28 mouse cellular contexts compared by ENCODE assay signal in the genomic region with DNA sequence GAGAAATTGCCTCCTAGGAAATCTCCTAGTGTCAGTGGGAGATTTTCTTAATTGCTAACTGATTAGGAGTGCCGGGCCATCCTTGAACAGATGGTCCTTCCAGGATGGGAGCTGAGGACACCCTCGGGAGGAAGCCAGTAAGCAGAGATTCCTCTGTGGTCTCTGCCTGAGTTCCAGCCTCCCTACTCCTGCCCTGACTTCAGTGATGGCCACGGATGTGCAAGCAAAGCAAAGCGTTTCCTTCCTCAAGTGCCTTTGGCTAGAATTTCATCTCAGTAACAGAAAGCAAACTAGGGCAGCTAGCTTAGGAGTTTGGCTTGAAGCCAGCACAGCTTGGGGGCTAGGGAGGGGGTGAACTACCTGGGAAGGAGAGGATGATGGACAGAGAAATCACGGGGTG. TPM values are rescaled to one million over a fixed set of nuclear protein-coding genes. Genes with fewer than 3 reads are reported as not detected.
DNase-seq lines count a peak whose midpoint lies in the region; ATAC-seq lines count a peak whose summit lies in the region.
"Had no signal": no experiment of that assay in that cellular context is flagged by ENCODE, and none has a peak within 500 bp of the region (broad histone marks: within the 10 kb centered on the region; RNA-seq: fewer than 3 reads in every experiment).

No protein-coding gene starts in this region.

- H3K4me2 ChIP-seq in midbrain, embryonic 11.5 days: no peak overlapping the region
- H3K4me2 ChIP-seq in midbrain, embryonic 14.5 days (ENCODE audit: low read length): no peak overlapping the region
- H3K4me2 ChIP-seq: forebrain, embryonic 13.5 days; forebrain, embryonic 15.5 days had no signal

- no peak overlapping the region for H3K9ac ChIP-seq in midbrain, embryonic 11.5 days (ENCODE audit: low read length)
- H3K9ac ChIP-seq in midbrain, embryonic 14.5 days (replicated peaks; ENCODE audit: low read length): no peak overlapping the region
- H3K9ac ChIP-seq: embryonic facial prominence, embryonic 12.5 days; forebrain, embryonic 13.5 days; forebrain, embryonic 15.5 days had no signal

- DNase-seq in heart, adult 11 months: peak; percentile 70
- DNase-seq in heart, postnatal 4 days: no peak
- peak; percentile 72 for DNase-seq in midbrain, embryonic 11.5 days (ENCODE audit: low spot score, missing footprints)
- no peak for DNase-seq in midbrain, embryonic 14.5 days
- DNase-seq in retina, postnatal 1 day: peak; percentile 32
- no peak for DNase-seq in retina, embryonic 14.5 days (ENCODE audit: low spot score)
- DNase-seq: adrenal gland, adult 8-10 months; adrenal gland, postnatal 14 days; adrenal gland, postnatal 36 days; B cell, adult 2 months; cerebellum, adult 11-12 months; cerebellum, adult 2 months; cerebellum, adult 9-10 months; cerebellum, postnatal 10 days; cerebellum, postnatal 25 days had no signal

- 66% methylated on average over 5 of the region's 5 CpGs for WGBS in midbrain, embryonic 11.5 days
- WGBS in midbrain, embryonic 14.5 days: 69% methylated on average over 5 of the region's 5 CpGs

- H3K4me1 ChIP-seq in midbrain, embryonic 11.5 days (ENCODE audit: control insufficient read depth, insufficient read depth, low read length): no peaks in the 10 kb centered on the region
- H3K4me1 ChIP-seq in midbrain, embryonic 14.5 days (ENCODE audit: control insufficient read depth, insufficient read depth, low read length): no peaks in the 10 kb centered on the region
- H3K4me1 ChIP-seq: embryonic facial prominence, embryonic 10.5 days; embryonic facial prominence, embryonic 12.5 days; forebrain, embryonic 13.5 days; forebrain, embryonic 15.5 days had no signal

- H3K36me3 ChIP-seq in midbrain, embryonic 11.5 days (ENCODE audit: control insufficient read depth, insufficient read depth, low read length): no peaks in the 10 kb centered on the region
- no peaks in the 10 kb centered on the region for H3K36me3 ChIP-seq in midbrain, embryonic 14.5 days (ENCODE audit: control insufficient read depth, insufficient read depth, low read length)
- H3K36me3 ChIP-seq: embryonic facial prominence, embryonic 10.5 days; embryonic facial prominence, embryonic 12.5 days; forebrain, embryonic 15.5 days; G1E had no signal

- no peaks in the 10 kb centered on the region for H3K27me3 ChIP-seq in midbrain, embryonic 11.5 days (ENCODE audit: control insufficient read depth, insufficient read depth, low read length)
- no peaks in the 10 kb centered on the region for H3K27me3 ChIP-seq in midbrain, embryonic 14.5 days (ENCODE audit: control insufficient read depth, insufficient read depth, low read length)
- H3K27me3 ChIP-seq: CH12.LX; embryonic facial prominence, embryonic 12.5 days; forebrain, embryonic 13.5 days; forebrain, embryonic 15.5 days; Patski had no signal

- no peak overlapping the region for H3K4me3 ChIP-seq in midbrain, embryonic 11.5 days (ENCODE audit: low read depth, low read length)
- no peak overlapping the region for H3K4me3 ChIP-seq in midbrain, embryonic 14.5 days (replicated peaks; ENCODE audit: low read depth, low read length)
- H3K4me3 ChIP-seq: embryonic facial prominence, embryonic 10.5 days; embryonic facial prominence, embryonic 12.5 days; forebrain, embryonic 13.5 days; forebrain, embryonic 15.5 days had no signal

- no peak for ATAC-seq in midbrain, embryonic 11.5 days (ENCODE audit: low FRiP score)
- no peak for ATAC-seq in midbrain, embryonic 14.5 days (ENCODE audit: low FRiP score, low TSS enrichment)
- ATAC-seq: activated CD4-positive, CD25-positive, alpha-beta regulatory T cell, adult 4 months; CD4-positive, CD25-positive, alpha-beta regulatory T cell, adult 4 months; forebrain, embryonic 13.5 days; forebrain, embryonic 15.5 days; Patski had no signal

- no peak overlapping the region for H3K27ac ChIP-seq in midbrain, embryonic 11.5 days (ENCODE audit: low read depth, low read length)
- H3K27ac ChIP-seq in midbrain, embryonic 14.5 days (replicated peaks; ENCODE audit: low read depth, low read length): no peak overlapping the region
- H3K27ac ChIP-seq: embryonic facial prominence, embryonic 10.5 days; embryonic facial prominence, embryonic 12.5 days; forebrain, embryonic 13.5 days; forebrain, embryonic 15.5 days had no signal

- H3K9me3 ChIP-seq in midbrain, embryonic 11.5 days (ENCODE audit: control insufficient read depth, low read length): no peaks in the 10 kb centered on the region
- no peaks in the 10 kb centered on the region for H3K9me3 ChIP-seq in midbrain, embryonic 14.5 days (ENCODE audit: control insufficient read depth, low read length)
- H3K9me3 ChIP-seq: embryonic facial prominence, embryonic 10.5 days; embryonic facial prominence, embryonic 12.5 days; forebrain, embryonic 13.5 days; forebrain, embryonic 15.5 days; G1E had no signal

RNA-seq across cellular contexts. Expression of a gene that starts 4.5 kb away (rescaled TPM):
- not detected for total RNA-seq in heart, postnatal 4 days (2021)
- polyA plus RNA-seq in midbrain, embryonic 11.5 days (2014; fragmentation: Nextera tagmentation; extraction: Ambion mirVana): not detected in 2 replicates
- polyA plus RNA-seq in midbrain, embryonic 14.5 days (2014; fragmentation: Nextera tagmentation; extraction: Ambion mirVana): not detected in 2 replicates
- total RNA-seq: adrenal gland, adult 18-20 months; adrenal gland, adult 8-10 months; adrenal gland, postnatal 14 days; adrenal gland, postnatal 36 days; CH12.LX; G1E had no signal
- polyA plus RNA-seq: activated CD4-positive, CD25-positive, alpha-beta regulatory T cell, adult 4 months; CD4-positive, CD25-positive, alpha-beta regulatory T cell, adult 4 months; cerebellum, adult 2 months; cortical plate, adult 2 months; embryonic facial prominence, embryonic 10.5 days; embryonic facial prominence, embryonic 12.5 days; embryonic facial prominence, embryonic 14.5 days; forebrain, embryonic 11.5 days; forebrain, embryonic 13.5 days; forebrain, embryonic 15.5 days; G1E; Patski had no signal

RNA-seq across cellular contexts. Expression of a gene that starts 12.8 kb away (rescaled TPM):
- 10 to 100 TPM; 81.4 to 88.7 TPM for total RNA-seq in heart, postnatal 4 days (2021)
- polyA plus RNA-seq in midbrain, embryonic 11.5 days (2014; fragmentation: Nextera tagmentation; extraction: Ambion mirVana): 0.06 TPM in 1 of 2 replicates, not detected in the other
- 0.94 and 1.1 TPM in 2 replicates for polyA plus RNA-seq in midbrain, embryonic 14.5 days (2014; fragmentation: Nextera tagmentation; extraction: Ambion mirVana)
- total RNA-seq: G1E had no signal
- polyA plus RNA-seq: forebrain, embryonic 11.5 days; G1E; Patski had no signal

RNA-seq across cellular contexts. Expression of a gene that starts 34.8 kb away (rescaled TPM):
- 1 to 10 TPM; 5.5 to 8.7 TPM for total RNA-seq in heart, postnatal 4 days (2021)
- 18.6 and 20.2 TPM in 2 replicates for polyA plus RNA-seq in midbrain, embryonic 11.5 days (2014; fragmentation: Nextera tagmentation; extraction: Ambion mirVana)
- 20.5 and 20.8 TPM in 2 replicates for polyA plus RNA-seq in midbrain, embryonic 14.5 days (2014; fragmentation: Nextera tagmentation; extraction: Ambion mirVana)

RNA-seq across cellular contexts. Expression of a gene that starts 35.6 kb away (rescaled TPM):
- 10 to 100 TPM; 13.2 to 14.3 TPM for total RNA-seq in heart, postnatal 4 days (2021)
- polyA plus RNA-seq in midbrain, embryonic 11.5 days (2014; fragmentation: Nextera tagmentation; extraction: Ambion mirVana): 9.8 and 10.0 TPM in 2 replicates
- polyA plus RNA-seq in midbrain, embryonic 14.5 days (2014; fragmentation: Nextera tagmentation; extraction: Ambion mirVana): 7.2 and 7.5 TPM in 2 replicates

Comparison
In these comparisons a context has a peak if more than half of its experiments do, and no peak if none do; other contexts are left out.
1. DNase-seq: peak in heart, adult 11 months (single experiment), midbrain, embryonic 11.5 days (single experiment) and retina, postnatal 1 day (single experiment); none in heart, postnatal 4 days (single experiment), midbrain, embryonic 14.5 days (single experiment) and retina, embryonic 14.5 days (single experiment).